Mouse (Mus musculus): ENCODE measurements around the gene Agap1.

- TF ChIP-seq CTCF (conservative IDR thresholded peaks at IDR 0.05; ENCODE audit: insufficient read depth, insufficient read length, low read depth, low read length): no peak
- TF ChIP-seq POLR2A (IDR thresholded peaks at IDR 0.05; ENCODE audit: low read depth, low read length): no peak
These were observed 148.3 kb downstream of the Agap1 start for GRCm38 (mm10) chr1:89602879-89603278.

Measured in kidney, adult 2 months (tissue).